Mouse (Mus musculus) small intestine, adult 2 months (tissue): ENCODE measurements around the gene Ier2.

ENCODE experiments used
- CTCF ChIP-seq: fragments of 200-500 bp; IDR thresholded peaks from 2 replicates; pipeline ENCODE4 v1.5.1; 2012; ENCODE audit warnings: low read depth, mild to moderate bottlenecking, control low read depth, inconsistent platforms, low read length, moderate library complexity, mixed read lengths; ENCODE audit not compliant: insufficient replicate concordance, insufficient read length; ENCODE audit errors: extremely low read depth
- POLR2A ChIP-seq: fragments of 200-500 bp; IDR thresholded peaks from 2 replicates; pipeline ENCODE4 v1.6.1; 2012; ENCODE audit warnings: low read depth, mild to moderate bottlenecking, control low read depth, inconsistent platforms, low read length, moderate library complexity

GRCm38 (mm10) chr8:84700526-84700925, 37.9 kb upstream of the Ier2 start:
- TF ChIP-seq CTCF (no peak), POLR2A (no peak)
